Mouse (Mus musculus): ENCODE measurements around the gene Aarsd1. TPM values are rescaled to one million over a fixed set of nuclear protein-coding genes. Genes with fewer than 3 reads are reported as not detected.
"Not testable (repeated sequence)": the region's sequence is repeated elsewhere in the genome, so short reads cannot be mapped to it uniquely, and the experiment has no call there.

Gene Aarsd1
- polyA plus RNA-seq, 1 experiment from 2014 or later = 47.2 TPM

DNA sequence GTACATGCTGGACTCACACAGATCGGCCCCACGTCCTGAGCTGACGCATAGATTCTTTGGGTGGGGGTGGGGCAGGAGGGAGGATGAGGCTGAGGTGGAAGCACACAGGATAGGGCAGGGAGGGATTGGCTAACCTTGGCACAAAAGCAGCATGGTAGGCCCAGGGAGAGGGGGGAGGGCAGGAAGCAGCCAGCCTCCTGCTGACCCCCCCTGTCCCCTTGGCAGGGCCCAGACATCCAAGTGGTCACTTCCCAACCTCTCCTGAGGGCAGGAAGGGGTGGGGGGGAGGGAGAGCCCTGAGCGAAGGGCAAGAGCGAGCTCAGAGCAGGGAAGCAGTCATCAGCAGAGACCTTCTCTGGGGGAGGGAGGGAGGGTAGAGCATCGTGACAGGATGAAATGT is 42.3 kb upstream of the Aarsd1 start:
- ATAC-seq = no peak
- no peak for TF ChIP-seq CTCF (IDR thresholded peaks at IDR 0.05)
- no peaks in the 10 kb centered on the region for H3K27me3 ChIP-seq
- ChIA-PET CTCF (interaction anchor here (0.9 kb wide), 1 partner anchor 10 kb away, joined by 3 read pairs; no protein-coding TSS in a partner anchor), POLR2A (no interaction called here)
- in situ Hi-C loops (cut with MboI; ENCODE audit: low pct_unique_long_range_greater_than_20kb) = no loop called here
- DNase-seq (ENCODE audit: low read depth, low spot score) = no peak

DNA sequence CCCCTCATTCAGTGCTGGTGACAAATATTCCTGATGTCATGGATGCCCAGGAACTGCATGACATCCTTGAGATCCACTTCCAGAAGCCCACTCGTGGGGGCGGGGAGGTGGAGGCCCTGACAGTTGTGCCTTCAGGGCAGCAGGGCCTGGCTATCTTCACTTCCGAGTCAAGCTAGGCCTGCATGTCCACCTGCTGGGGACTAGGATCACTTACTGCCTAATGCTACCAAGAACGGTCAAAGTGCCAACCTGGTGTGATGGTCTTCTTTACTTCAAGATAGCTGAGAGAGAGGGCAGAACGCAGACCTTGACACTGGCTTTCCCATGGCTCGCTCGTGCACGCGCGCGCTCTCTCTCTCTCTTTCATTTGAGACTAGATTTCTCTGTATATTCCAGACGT is 40.8 kb upstream of the Aarsd1 start:
- in situ Hi-C loops (cut with MboI; ENCODE audit: low pct_unique_long_range_greater_than_20kb) = no loop called here
- no peak for TF ChIP-seq CTCF (IDR thresholded peaks at IDR 0.05)
- ChIA-PET CTCF (no interaction called here), POLR2A (no interaction called here)
- H3K27me3 ChIP-seq = no peaks in the 10 kb centered on the region
- no peak for DNase-seq (ENCODE audit: low read depth, low spot score)
- no peak for ATAC-seq

DNA sequence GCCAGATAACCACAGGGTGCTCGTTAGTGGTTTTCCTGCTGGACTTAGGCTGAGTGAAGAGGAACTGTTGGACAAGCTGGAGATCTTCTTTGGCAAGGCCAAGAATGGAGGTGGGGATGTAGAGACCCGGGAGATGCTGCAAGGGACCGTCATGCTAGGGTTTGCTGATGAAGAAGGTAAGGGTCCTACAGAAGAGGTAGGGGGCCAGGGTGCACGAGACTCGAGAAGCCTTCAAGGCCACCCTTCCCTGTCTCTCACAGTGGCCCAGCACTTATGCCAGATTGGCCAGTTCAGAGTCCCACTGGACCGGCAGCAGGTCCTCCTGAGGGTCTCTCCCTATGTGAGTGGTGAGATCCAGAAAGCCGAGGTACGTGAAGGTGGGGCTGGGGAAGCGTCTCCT is 40.2 kb upstream of the Aarsd1 start:
- in situ Hi-C loops (cut with MboI; ENCODE audit: low pct_unique_long_range_greater_than_20kb) = no loop called here
- no peak for TF ChIP-seq CTCF (IDR thresholded peaks at IDR 0.05)
- POLR2A ChIA-PET = no interaction called here
- ATAC-seq (no peak), DNase-seq (ENCODE audit: low read depth, low spot score) (no peak)
- CTCF ChIA-PET = interaction anchor here (1.4 kb wide), 1 partner anchor 16 kb away, joined by 3 read pairs; the partner anchor contains the start of gene Rpl27
- H3K27me3 ChIP-seq = no peaks in the 10 kb centered on the region

DNA sequence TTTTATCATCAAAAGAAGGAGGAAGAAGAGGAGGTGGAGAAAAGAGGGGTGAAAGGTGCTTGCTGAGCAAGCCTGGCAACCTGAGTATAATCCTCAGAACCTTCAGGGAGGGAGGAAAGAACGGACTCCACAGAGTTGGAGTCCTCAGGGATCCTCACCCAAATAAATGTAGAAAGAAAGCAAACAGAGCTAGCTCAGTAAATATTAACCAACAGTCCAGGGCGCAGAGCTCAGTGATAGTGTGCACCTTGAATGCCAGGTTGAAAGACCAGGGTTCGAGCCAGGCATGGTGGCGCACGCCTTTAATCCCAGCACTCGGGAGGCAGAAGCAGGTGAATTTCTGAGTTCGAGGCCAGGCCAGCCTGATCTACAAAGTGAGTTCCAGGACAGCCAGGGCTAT is 38.2 kb upstream of the Aarsd1 start:
- in situ Hi-C loops (cut with MboI; ENCODE audit: low pct_unique_long_range_greater_than_20kb) = no loop called here
- no peak for TF ChIP-seq CTCF (IDR thresholded peaks at IDR 0.05)
- DNase-seq (ENCODE audit: low read depth, low spot score) (no peak), ATAC-seq (no peak)
- CTCF ChIA-PET = interaction anchor here (1.1 to 2.0 kb wide), 2 partner anchors 12 to 37 kb away, joined by 3 to 7 read pairs; no protein-coding TSS in a partner anchor
- no peaks in the 10 kb centered on the region for H3K27me3 ChIP-seq
- POLR2A ChIA-PET = interaction anchor here (1.8 kb wide), 1 partner anchor 9 kb away, joined by 6 read pairs; the partner anchor contains the start of gene Rnd2

DNA sequence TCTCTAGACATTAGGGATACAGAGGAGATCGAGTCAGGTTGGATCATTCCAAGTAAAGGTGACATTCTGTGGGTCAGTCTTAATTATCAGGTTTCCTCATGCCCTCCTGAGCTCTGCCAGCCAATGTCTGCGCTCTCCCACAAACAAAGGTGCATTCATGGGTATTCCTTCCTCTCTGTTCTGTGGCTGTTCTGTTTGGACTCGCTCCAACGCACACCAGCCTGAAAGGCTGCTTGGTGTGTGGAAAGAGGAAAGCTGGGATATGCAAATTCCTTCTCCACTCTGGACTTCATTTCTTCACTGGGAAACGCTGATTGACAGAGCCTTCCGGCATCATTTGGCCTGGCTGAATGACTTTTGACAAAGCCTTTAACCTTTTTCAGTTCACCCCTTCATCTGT is 37.3 kb upstream of the Aarsd1 start:
- no peaks in the 10 kb centered on the region for H3K27me3 ChIP-seq
- TF ChIP-seq CTCF (IDR thresholded peaks at IDR 0.05) = no peak
- in situ Hi-C loops (cut with MboI; ENCODE audit: low pct_unique_long_range_greater_than_20kb) = no loop called here
- ATAC-seq (no peak), DNase-seq (ENCODE audit: low read depth, low spot score) (no peak)
- ChIA-PET POLR2A (interaction anchor here (1.8 kb wide), 1 partner anchor 10 kb away, joined by 6 read pairs; the partner anchor contains the start of gene Rnd2), CTCF (interaction anchor here (0.7 to 2.0 kb wide), 4 partner anchors 9 to 38 kb away, joined by 3 to 7 read pairs (median 4); no protein-coding TSS in a partner anchor)

DNA sequence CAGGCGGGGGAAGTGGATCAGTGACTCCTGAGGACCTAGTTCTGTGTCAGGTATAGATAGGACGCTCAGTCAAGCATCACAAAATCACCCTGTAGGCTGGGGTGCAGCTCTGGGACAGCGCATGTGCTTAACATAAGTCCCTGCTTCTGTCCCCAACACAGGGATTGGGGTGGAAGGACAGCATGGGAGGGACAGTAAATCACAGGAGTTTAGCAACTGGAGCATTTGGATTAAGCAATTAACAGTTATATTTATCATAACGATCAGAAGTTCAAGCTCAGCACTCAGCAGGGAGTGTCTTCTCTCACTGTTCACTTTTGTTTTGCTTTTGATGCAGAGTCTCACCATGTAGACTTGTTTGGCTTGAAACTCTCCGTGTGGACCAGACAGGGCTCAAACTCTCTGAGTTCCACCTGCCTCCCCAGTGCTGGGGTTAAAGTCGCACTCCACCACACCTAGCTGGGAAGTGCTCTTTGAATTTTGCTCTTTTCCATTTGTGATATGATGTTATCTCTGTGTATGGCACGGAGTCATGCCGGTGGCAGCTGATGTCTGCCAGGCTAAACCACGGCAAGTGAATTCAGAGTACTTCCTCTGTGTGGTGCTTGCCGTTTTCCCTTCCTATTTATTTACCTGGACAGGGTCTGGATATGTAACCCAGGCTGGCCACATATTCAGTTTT is 34.8 kb upstream of the Aarsd1 start:
- CTCF ChIA-PET = no interaction called here

DNA sequence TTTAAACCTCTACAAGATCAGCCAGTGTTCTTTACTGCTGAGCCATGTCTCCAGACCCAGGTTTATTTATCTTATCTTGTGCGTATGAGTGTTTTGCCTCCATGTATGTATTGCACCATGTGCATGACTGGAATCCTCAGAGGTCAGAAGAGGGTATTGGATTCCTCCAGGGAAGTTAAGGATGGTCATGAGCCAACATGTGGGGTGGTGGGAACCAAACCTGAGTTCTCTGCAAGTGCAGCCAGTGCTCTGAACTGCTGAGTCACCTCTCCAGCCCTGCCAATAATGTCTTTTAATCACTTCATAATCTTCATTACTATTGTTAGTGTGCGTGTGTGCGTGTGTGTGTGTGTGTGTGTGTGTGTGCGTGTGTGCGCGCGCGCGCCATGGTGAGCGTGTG is 34.1 kb upstream of the Aarsd1 start:
- ChIA-PET CTCF (no interaction called here), POLR2A (no interaction called here)
- DNase-seq (ENCODE audit: low read depth, low spot score) = no peak
- TF ChIP-seq CTCF (IDR thresholded peaks at IDR 0.05) = no peak
- in situ Hi-C loops (cut with MboI; ENCODE audit: low pct_unique_long_range_greater_than_20kb) = no loop called here
- no peak for ATAC-seq
- H3K27me3 ChIP-seq = no peaks in the 10 kb centered on the region

More for the DNA sequence above, 34.8 kb upstream of the Aarsd1 start:
- TF ChIP-seq CTCF (IDR thresholded peaks at IDR 0.05) = no peak
- in situ Hi-C loops (cut with MboI; ENCODE audit: low pct_unique_long_range_greater_than_20kb) = no loop called here
- H3K27me3 ChIP-seq = no peaks in the 10 kb centered on the region
- ATAC-seq = no peak
- DNase-seq (ENCODE audit: low read depth, low spot score) = no peak
- POLR2A ChIA-PET = no interaction called here

DNA sequence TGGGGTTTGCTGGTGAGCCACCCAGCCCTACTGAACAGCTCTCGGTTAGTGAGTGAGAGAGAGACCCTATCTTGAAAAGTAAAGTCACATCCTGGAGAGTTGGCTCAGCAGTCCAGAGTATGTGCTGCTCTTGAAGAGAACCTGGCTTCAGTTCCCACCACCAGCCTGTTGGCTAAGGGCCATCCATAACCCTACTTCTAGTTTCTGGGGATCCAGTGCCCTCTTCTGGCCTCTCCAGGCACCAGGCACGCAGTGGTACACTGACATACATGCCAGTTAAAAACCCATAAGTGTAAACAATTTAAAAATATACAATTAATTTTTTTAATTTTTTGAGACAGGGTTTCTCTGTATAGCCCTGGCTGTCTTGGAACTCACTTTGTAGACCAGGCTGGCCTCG is 33.0 kb upstream of the Aarsd1 start:
- TF ChIP-seq CTCF (IDR thresholded peaks at IDR 0.05) = no peak
- no peaks in the 10 kb centered on the region for H3K27me3 ChIP-seq
- in situ Hi-C loops (cut with MboI; ENCODE audit: low pct_unique_long_range_greater_than_20kb) = no loop called here
- POLR2A ChIA-PET = interaction anchor here (1.7 kb wide), 1 partner anchor 15 kb away, joined by 8 read pairs; the partner anchor contains the start of genes Rnd2 and Vat1
- no peak for ATAC-seq
- DNase-seq (ENCODE audit: low read depth, low spot score) = no peak
- CTCF ChIA-PET = interaction anchor here (1.0 kb wide), 1 partner anchor 9 kb away, joined by 3 read pairs; no protein-coding TSS in a partner anchor

DNA sequence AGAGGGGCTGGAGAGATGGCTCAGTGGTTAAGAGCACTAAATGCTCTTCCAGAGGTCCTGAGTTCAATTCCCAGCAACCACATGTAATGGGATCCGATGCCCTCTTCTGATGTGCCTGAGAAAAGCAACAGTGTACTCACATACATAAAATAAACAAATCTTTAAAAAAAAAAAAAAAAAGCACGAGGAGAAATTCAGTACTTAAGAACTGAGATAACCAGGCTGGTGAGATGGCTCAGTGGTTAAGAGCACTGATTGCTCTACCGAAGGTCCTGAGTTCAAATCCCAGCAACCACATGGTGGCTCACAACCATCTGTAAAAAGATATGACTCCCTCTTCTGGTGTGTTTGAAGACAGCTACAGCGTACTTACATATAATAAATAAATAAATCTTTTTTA is 32.2 kb upstream of the Aarsd1 start:
- ATAC-seq; H3K27me3 ChIP-seq; DNase-seq (ENCODE audit: low read depth, low spot score); in situ Hi-C loops (cut with MboI; ENCODE audit: low pct_unique_long_range_greater_than_20kb): not testable (repeated sequence)
- CTCF ChIA-PET = interaction anchor here (0.7 to 1.0 kb wide), 2 partner anchors 10 to 18 kb away, joined by 3 read pairs; no protein-coding TSS in a partner anchor
- POLR2A ChIA-PET = interaction anchor here (1.7 kb wide), 1 partner anchor 16 kb away, joined by 8 read pairs; the partner anchor contains the start of genes Rnd2 and Vat1

DNA sequence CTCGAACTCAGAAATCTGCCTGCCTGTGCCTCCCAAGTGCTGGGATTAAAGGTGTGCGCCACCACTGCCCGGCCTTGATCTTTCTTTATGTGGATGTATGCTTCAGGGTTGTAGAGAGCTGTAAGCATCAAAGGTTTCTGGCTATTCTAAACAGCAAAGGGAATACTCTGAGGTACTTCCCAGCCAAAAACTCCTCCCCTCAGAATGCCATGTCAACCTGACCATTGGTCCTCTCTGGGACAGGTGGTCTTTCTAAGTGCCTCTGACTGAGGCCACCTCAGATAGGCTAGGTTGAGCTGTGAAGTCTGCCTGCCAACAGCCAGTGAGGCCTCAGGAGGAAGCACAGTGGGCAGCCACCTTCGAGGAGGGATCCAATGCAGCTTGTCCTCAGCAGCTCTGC is 31.5 kb upstream of the Aarsd1 start:
- in situ Hi-C loops (cut with MboI; ENCODE audit: low pct_unique_long_range_greater_than_20kb) = no loop called here

DNA sequence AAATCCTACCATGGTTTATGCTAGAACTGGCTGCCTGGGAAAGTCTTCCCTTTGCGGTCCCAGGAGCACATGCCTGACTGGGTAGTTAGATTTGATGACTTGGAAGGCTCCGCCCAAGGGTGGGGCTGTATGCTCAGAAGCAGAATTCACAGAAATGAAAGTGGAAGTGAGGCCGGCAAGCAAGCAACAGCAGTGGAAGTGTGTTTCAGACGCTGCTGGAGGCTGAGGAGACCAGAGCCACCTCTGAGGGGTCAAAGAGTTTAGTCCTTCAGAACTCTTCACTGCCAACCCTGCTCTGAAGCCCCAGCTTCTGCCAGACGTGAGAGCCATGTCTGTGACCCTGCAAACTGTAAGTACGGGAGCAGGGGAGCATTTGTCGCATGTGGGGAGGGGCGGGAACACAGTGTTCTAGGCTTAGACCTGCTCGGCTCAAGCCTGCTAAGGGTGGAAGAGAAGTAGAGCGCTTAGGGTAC is 30.9 kb upstream of the Aarsd1 start, which contains the start of gene Ifi35:
Gene Ifi35, plus strand, starts transcription at position 134 of the 473 bp plus-strand sequence.
- no peaks in the 10 kb centered on the region for H3K27me3 ChIP-seq
- ChIA-PET POLR2A (interaction anchor here (0.7 to 1.0 kb wide), 2 partner anchors 8 to 16 kb away, joined by 3 read pairs; partner anchors contain the start of gene Rnd2), CTCF (no interaction called here)
- DNase-seq (ENCODE audit: low read depth, low spot score) (no peak), ATAC-seq (peak; percentile 80)
- TF ChIP-seq CTCF (IDR thresholded peaks at IDR 0.05) = no peak
- in situ Hi-C loops (cut with MboI; ENCODE audit: low pct_unique_long_range_greater_than_20kb) = no loop called here

More for the DNA sequence above, 31.5 kb upstream of the Aarsd1 start:
- TF ChIP-seq CTCF (IDR thresholded peaks at IDR 0.05) = no peak
- POLR2A ChIA-PET = interaction anchor here (1.0 to 1.7 kb wide), 2 partner anchors 8 to 16 kb away, joined by 3 to 8 read pairs; partner anchors contain the start of genes Rnd2 and Vat1
- H3K27me3 ChIP-seq = no peaks in the 10 kb centered on the region
- CTCF ChIA-PET = interaction anchor here (0.7 kb wide), 1 partner anchor 18 kb away, joined by 3 read pairs; no protein-coding TSS in a partner anchor
- ATAC-seq (no peak), DNase-seq (ENCODE audit: low read depth, low spot score) (no peak)

All from Patski (cell line).